Mouse (Mus musculus) ES-E14 (cell line): ENCODE data around the gene Lypd6b.

Source experiments
- HCFC1 ChIP-seq: IDR thresholded peaks from 2 replicates; pipeline ENCODE4 v1.6.1; 2012; ENCODE audit warnings: low read length, inconsistent platforms, borderline replicate concordance; ENCODE audit not compliant: insufficient read depth
- ZC3H11A ChIP-seq: IDR thresholded peaks from 2 replicates; pipeline ENCODE4 v1.6.1; 2012; ENCODE audit warnings: low read depth, mild to moderate bottlenecking, inconsistent platforms, low read length, borderline replicate concordance
- ZNF384 ChIP-seq: IDR thresholded peaks from 2 replicates; pipeline ENCODE4 v1.6.1; 2012; ENCODE audit warnings: low read depth, low read length, inconsistent platforms

DNA sequence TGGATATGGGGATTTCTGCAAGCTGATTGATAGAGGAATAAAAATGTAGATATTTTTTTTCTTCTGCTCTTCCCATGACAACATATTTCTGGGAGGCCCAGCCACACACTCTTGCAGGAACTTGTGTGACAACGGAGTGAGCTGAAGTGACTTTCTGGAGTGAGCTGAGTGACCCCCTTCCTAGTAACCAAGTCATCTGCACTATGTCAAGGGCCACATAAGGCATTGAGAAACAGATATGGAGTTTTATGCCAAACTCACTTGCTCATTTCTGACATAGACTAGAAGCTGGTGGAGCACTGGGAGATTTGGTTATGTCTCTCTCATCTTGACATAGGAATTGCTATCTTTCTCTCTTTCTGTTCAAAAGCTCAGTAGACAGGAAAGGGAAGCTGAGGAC, 62.3 kb downstream of the Lypd6b start:
- TF ChIP-seq HCFC1 (no peak), ZC3H11A (no peak), ZNF384 (no peak)
